ENCODE assay signal across 16 mouse cellular contexts in genomic region chr7:125415776-125416175, GRCm38 (mm10).
"Had no signal": no experiment of that assay in that cellular context is flagged by ENCODE, and none has a peak within 500 bp of the region (broad histone marks: within the 10 kb centered on the region; RNA-seq: fewer than 3 reads in every experiment).

No protein-coding gene starts in this region.

- H3K27ac ChIP-seq: neural tube, embryonic 13.5 days; neural tube, embryonic 15.5 days; stomach, embryonic 15.5 days; stomach, postnatal 0 days had no signal

- H3K9ac ChIP-seq: neural tube, embryonic 13.5 days; neural tube, embryonic 15.5 days; stomach, embryonic 15.5 days had no signal

- DNase-seq: retina, postnatal 1 day; right cerebral cortex, adult 18-20 months; right cerebral cortex, postnatal 14 days; right cerebral cortex, postnatal 25 days; right cerebral cortex, postnatal 4 days; spleen, adult 18-20 months; thymus, adult 18-20 months; thymus, adult 2 months; thymus, postnatal 14 days; thymus, postnatal 25 days; thymus, postnatal 36 days; thymus, postnatal 4 days had no signal

- H3K27me3 ChIP-seq: neural tube, embryonic 13.5 days; neural tube, embryonic 15.5 days; stomach, embryonic 15.5 days had no signal

- H3K36me3 ChIP-seq: neural tube, embryonic 13.5 days; neural tube, embryonic 15.5 days; stomach, embryonic 15.5 days had no signal

- H3K4me1 ChIP-seq: stomach, embryonic 15.5 days had no signal

- H3K9me3 ChIP-seq: neural tube, embryonic 13.5 days; neural tube, embryonic 15.5 days; stomach, embryonic 15.5 days had no signal

- H3K4me3 ChIP-seq: neural tube, embryonic 13.5 days; neural tube, embryonic 15.5 days; stomach, embryonic 15.5 days had no signal
